Mouse (Mus musculus) C3H10T1/2 (cell line): ENCODE results near the gene Prr14. TPM values are rescaled to one million over a fixed set of nuclear protein-coding genes. Genes with fewer than 3 reads are reported as not detected.

Source experiments
- polyA plus RNA-seq, 2 experiments: library from polyadenylated mRNA; unstranded; fragments of >200 nt; fragmentation: generic; extraction: Trizol; gene quantifications; one replicate each; pipeline ENCODE4 v1.2.1; 2012; ENCODE audit warnings: missing spikeins in 2 of 2

Prr14 gene
- polyA plus RNA-seq = 10 to 100 TPM; 23.4 to 40.6 TPM

DNA sequence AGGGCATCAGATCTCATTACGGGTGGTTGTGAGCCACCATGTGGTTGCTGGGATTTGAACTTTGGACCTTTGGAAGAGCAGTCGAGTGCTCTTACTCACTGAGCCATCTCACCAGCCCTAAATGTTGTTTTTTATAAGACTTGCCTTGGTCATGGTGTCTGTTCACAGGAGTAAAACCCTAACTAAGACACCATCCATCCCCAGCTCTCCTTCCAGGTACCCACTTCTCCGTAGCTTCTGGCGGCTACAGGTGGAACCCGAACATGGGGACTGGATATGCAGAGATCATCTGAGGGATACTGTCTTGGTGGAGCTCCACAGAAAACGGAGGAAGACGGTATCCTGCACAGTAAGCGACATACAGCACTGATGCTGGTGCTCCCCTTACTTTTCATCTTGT, at the start of gene Prr14:
TSS of gene Prr14 (plus strand) at position 301 of the 400 bp plus-strand sequence.

DNA sequence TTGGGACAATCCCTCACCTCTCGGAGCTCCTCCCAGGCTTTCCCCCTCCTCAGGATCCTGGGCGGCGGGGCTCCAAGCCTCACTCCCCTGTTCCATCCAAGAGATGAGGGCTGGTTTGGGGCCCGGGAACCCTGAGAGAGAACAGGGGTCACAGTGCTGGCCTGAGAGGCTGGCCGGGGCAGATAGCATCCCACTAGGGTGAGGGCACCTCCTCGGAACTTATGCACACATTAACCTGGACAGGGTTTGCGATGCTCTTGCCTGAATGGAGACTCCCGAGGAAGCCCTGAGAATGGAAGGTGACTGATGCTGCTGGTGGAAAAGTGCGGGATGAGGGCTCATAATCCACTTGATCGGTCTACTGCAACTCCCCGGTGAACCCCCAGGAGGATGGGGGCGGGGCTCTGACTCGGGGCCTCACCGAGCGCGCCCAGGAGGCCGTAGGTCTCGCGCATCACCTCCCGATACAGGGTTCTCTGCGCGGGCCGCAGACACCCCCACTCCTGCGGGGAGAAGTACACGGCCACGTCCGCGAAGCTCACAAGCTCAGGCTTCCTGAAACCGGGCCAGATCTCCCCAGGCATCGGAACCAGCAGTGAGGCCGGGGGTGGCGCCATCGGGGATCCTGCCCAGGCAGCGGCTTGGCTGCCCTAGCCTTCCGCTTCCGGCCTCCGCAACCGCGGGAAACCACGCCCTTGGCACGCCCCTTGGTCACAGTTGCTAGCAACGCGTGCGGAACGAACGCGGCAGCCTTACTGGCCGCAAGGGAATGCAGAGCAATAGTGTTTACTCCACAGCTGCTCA, 37.8 kb upstream of the Prr14 start, which contains the start of gene Zfp688:
TSS of gene Zfp688 (minus strand) at position 681 of the 804 bp plus-strand sequence.

DNA sequence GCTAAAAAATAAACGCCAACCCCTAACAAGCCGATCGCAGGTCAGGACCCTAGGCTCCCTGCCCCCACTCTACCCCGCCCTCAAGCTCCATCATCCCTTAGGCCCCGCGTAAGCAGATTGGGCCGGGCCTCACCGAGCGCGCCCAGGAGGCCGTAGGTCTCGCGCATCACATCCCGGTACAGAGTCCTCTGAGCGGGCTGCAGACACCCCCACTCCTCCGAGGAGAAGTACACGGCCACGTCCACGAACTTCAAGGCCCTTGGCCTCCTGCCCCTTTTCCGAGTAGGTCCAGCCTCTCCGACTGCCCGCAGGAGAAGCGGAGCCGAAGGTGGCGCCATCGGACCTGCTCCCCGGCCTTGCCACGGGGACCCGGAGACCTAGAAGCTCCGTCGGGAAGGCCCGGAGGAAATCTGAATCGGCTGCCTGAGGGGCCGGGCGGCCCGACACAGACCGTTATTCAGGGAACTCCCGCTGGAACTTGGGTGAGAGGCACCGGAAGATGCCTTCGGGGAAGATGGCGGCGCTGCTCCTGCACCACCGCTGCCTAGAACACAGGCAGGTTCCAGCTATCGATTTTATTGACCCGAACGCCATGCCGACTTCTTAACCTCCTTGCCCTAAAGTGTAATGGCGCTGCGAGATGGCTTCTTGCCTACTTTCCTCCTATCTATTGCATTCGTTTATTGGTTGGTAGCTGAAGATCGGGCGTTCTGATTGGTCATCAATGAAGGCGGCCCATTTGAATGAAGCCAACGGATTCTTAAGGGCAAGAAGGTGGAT, 10.7 kb upstream of the Prr14 start, which contains the start of gene Zfp689:
TSS of gene Zfp689 (minus strand) at position 638 of the 780 bp plus-strand sequence.

DNA sequence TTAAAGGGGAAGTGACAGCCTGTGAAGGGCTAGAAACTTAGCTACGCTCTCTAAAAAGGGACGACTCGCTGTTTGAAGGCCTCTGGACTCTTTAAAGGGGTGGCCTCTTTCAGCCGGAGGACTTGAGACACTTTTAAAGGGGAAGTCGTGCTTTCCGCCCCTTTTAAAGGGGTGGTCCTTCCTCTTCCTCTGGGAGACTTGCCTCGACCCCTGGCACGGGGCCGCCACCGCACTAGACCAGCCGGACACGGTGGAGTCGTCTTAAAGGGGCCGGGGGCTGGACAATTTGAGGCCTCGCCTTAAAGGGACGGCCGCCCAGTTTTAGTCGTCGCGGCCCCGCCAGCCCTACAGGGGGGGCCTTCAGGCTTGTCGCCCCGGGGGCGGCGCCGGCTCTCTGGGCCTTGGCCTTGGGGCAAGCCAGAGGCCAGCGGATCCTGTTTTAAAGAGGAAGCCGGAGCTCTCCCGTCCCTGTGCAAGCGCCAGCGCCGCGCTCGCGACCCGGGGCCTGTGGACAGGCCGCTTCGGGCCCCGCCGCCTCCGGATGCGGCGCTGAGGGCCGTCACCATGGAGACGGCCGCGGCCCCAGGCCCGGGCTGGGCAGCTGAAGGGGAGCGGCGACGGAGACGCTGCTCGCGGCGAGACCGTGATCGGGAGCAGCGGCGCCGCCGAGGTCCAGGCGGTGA, 19.4 kb downstream of the Prr14 start, which contains the start of gene Fbrs:
TSS of gene Fbrs (plus strand) at position 565 of the 683 bp plus-strand sequence.

DNA sequence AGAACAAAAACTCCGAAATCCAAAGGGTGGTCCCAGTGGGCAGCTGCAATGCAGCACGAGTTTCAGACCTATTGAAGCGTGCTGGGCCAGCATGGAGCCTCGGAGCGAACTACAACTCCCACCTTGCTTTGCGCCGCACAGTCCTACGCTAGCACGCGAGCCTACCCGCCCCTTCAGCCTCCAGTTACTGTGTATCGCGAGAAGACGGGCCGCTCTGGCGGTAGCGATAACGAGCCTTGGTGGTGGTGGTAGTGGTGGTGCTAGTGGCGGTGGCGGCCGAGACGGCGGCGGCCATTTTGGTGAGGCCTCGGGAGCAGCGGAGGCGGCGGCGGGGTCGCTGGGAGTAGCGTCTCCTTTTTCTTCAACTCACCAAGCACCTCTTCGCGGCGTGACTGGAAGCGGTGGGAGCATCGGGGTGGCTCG, 52.4 kb downstream of the Prr14 start, which contains the start of gene Srcap:
TSS of gene Srcap (plus strand) at position 176 of the 423 bp plus-strand sequence.

DNA sequence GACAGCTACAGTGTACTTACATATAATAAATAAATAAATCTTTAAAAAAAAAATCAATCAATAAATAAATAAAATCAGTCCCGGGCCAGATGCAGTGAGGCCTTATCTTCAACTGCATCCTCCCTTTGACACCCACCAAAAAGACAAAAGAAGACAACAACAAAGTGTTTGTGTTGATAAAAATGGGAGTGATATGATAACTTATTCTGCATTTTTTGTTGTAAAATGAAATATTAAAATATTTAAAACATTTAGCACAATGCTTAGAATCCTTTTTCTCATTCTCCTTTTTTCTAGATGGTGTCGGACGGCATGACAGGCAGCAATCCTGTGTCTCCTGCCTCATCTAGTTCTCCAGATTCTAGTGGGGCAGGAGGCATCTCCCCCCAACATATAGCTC, 59.9 kb downstream of the Prr14 start, which contains the start of gene Gm42715:
TSS of gene Gm42715 (plus strand) at position 301 of the 400 bp plus-strand sequence.

Other genes with a start within 250 kb of the Prr14 start
- 10 to 100 TPM; 10.4 to 16.5 TPM for gene Zfp553, start 226.6 kb upstream of the Prr14 start, polyA plus RNA-seq
- 1 to 10 TPM; 2.3 to 7.7 TPM for gene Sept1, start 226.5 kb upstream of the Prr14 start, polyA plus RNA-seq
- gene Zfp771, start 215.3 kb upstream of the Prr14 start, polyA plus RNA-seq = 10 to 100 TPM; 53.6 to 86.7 TPM
- gene Dctpp1, start 198.9 kb upstream of the Prr14 start, polyA plus RNA-seq = 100 to 1,000 TPM in 1 of 2 experiments, 10 to 100 TPM in 1; 89.3 to 405 TPM
- 10 to 100 TPM; 11.8 to 13.4 TPM for gene Sephs2, start 185.6 kb upstream of the Prr14 start, polyA plus RNA-seq
- gene Itgal, start 163.4 kb upstream of the Prr14 start, polyA plus RNA-seq = under 1 TPM in 1 of 2 experiments, not detected in 1; 0.18 TPM
- gene Zfp768, start 114.0 kb upstream of the Prr14 start, polyA plus RNA-seq = 10 to 100 TPM; 12.4 to 21.7 TPM
- 1 to 10 TPM; 1.9 to 6.1 TPM for gene Zfp747, start 83.6 kb upstream of the Prr14 start, polyA plus RNA-seq
- gene 9130019O22Rik, start 72.4 kb upstream of the Prr14 start, polyA plus RNA-seq = under 1 TPM; 0.05 to 0.08 TPM
- 1 to 10 TPM; 3.0 to 5.2 TPM for gene E430018J23Rik, start 66.0 kb upstream of the Prr14 start, polyA plus RNA-seq
- gene Zfp764, start 52.8 kb upstream of the Prr14 start, polyA plus RNA-seq = under 1 TPM; 0.02 to 0.19 TPM
- 10 to 100 TPM; 11.3 to 25.7 TPM for gene Zfp688, start 37.5 kb upstream of the Prr14 start, polyA plus RNA-seq
- gene Zfp689, start 10.5 kb upstream of the Prr14 start, polyA plus RNA-seq = 1 to 10 TPM; 2.5 to 3.3 TPM
- gene Fbrs, start 19.6 kb downstream of the Prr14 start, polyA plus RNA-seq = 10 to 100 TPM; 11.9 to 36.7 TPM
- 10 to 100 TPM in 1 of 2 experiments, under 1 TPM in 1; 0.92 to 10.3 TPM for gene Srcap, start 52.4 kb downstream of the Prr14 start, polyA plus RNA-seq
- gene Gm42715, start 60.0 kb downstream of the Prr14 start, polyA plus RNA-seq = 10 to 100 TPM in 1 of 2 experiments, 1 to 10 TPM in 1; 3.1 to 16.7 TPM
- 1 to 10 TPM; 1.6 to 2.0 TPM for gene Tmem265, start 101.8 kb downstream of the Prr14 start, polyA plus RNA-seq
- 10 to 100 TPM; 18.5 to 31.4 TPM for gene Phkg2, start 113.7 kb downstream of the Prr14 start, polyA plus RNA-seq
- 10 to 100 TPM in 1 of 2 experiments, 1 to 10 TPM in 1; 7.1 to 20.8 TPM for gene Ccdc189, start 129.0 kb downstream of the Prr14 start, polyA plus RNA-seq
- 10 to 100 TPM; 15.9 to 30.7 TPM for gene Rnf40, start 129.2 kb downstream of the Prr14 start, polyA plus RNA-seq
- 1 to 10 TPM; 1.2 to 8.7 TPM for gene Zfp629, start 156.2 kb downstream of the Prr14 start, polyA plus RNA-seq
- 100 to 1,000 TPM; 142 to 241 TPM for gene Bcl7c, start 249.3 kb downstream of the Prr14 start, polyA plus RNA-seq